Mouse (Mus musculus) heart, adult 9 months (tissue): ENCODE data around the gene Pcsk4.

ENCODE experiments used
- DNase-seq, 2 experiments: peaks; one replicate each; pipeline ENCODE4 v3.0.0; 2022; ENCODE audit warnings: low spot score in 2 of 2

The Pcsk4 gene

DNA sequence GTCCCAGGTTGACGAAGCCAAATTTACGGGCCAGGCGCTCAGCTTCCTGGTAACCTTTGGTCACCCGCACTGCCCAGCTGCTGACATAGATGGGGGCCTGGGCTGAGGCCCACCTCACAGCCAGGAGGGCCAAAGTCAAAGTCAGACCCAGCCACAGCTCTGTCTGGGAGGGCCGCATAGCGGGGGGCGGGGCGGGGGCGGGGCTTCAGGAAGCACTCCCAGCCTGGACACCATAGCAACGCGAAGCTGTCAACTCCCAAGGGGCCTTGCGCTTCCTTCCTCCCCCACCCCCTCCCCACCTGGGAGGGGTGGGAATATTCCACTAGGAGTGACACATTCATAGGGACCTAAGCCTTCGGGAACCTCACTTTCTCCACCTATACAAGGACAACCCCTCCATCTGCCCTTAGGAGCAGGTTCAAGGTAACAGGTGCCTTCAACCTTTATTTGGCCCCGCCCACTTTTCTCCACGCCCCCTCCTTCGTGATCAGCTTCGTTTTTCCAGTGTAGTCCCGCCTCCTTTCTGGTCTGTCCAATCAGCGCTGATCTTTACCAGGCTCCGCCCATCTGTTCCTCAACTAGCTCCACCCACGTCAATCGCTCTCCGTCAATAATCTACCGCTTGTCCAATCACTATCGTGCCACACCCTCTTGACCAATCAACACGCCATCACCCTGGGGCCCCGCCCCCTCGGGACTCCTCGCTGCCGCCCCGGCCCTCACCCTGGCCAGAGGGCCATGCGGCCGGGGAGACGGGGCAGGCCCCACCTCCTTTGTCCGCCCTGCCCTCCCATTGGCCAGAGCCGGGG is at the start of gene Pcsk4, which contains the start of gene Reep6:
TSS of gene Pcsk4 (minus strand) at position 226 of the 809 bp plus-strand sequence.
TSS of gene Reep6 (plus strand) at position 681 of the 809 bp plus-strand sequence.
- DNase-seq: peak; percentile 93 to 94

- no peak for DNase-seq
Observed at GRCm38 (mm10) chr10:80377716-80378115, 48.4 kb upstream of the Pcsk4 start.

GRCm38 (mm10) chr10:80376160-80376559 is 46.9 kb upstream of the Pcsk4 start:
- DNase-seq: peak; percentile 59 to 82

- DNase-seq: peak in 1 of 2 experiments; percentile 65
Observed at GRCm38 (mm10) chr10:80374063-80374462, 44.8 kb upstream of the Pcsk4 start.

DNA sequence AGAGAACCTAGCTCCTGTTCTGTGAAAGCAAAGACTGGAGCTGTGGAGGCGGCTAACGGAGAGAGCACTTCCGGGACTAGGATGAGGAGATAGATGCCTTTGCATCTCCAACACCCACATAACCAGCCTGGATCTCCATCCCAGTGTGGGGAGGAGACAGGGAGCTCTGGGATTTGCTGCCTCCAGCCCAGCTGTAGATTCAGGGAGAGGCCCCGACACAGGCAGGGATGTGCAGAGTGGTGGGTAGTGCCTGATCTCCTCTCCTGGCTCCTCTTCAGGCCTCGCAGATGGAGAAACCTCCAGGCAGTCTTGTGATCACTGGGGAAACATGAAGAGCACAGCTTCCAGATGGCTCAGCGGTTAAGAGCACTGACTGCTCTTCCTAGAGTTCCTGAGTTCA is 43.4 kb upstream of the Pcsk4 start:
- no peak for DNase-seq

DNA sequence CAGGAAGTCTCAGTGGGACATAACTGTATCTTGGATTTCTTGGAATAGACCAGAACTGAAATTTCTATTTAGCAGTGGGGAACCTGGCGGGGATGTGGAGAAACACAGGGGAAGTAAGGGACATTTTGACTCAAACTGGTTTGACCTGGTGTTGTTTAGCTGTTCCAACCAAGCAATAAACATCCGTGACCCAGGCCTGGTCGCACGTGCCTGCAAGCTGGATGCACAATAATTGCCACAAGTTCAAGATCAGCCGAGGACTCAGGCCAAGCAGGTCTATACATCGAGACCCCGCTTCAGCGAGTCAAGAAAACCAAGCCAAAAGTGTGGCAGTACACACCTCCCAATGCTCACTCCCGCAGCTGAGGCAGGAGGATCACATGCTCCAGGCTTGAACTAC is 42.7 kb upstream of the Pcsk4 start:
- DNase-seq: no peak

GRCm38 (mm10) chr10:80371411-80371966 is 42.2 kb upstream of the Pcsk4 start:
- no peak for DNase-seq

GRCm38 (mm10) chr10:80369995-80370747 is 40.9 kb upstream of the Pcsk4 start:
- no peak for DNase-seq

- no peak for DNase-seq
Observed at GRCm38 (mm10) chr10:80368392-80368791, 39.1 kb upstream of the Pcsk4 start.

DNA sequence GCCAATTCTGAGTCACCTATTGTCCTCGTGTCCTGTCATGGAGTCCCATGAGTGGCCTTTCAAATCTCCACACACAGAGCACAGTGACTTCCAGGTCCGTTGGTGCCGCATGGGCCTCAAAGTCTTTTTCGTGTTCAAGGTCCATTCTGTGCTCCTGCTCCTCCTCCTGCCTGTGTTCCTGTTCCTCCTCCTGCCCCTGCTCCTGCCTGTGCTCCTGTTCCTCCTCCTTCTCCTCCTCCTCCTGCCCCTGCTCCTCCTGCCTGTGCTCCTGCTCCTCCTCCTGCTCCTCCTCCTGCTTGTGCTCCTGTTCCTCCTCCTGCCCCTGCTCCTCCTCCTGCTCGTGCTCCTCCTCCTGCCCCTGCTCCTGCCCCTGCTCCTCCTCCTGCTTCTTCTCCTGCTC is 38.7 kb upstream of the Pcsk4 start:
- DNase-seq: no peak

- DNase-seq: no peak
Observed at GRCm38 (mm10) chr10:80365736-80366135, 36.4 kb upstream of the Pcsk4 start.

DNA sequence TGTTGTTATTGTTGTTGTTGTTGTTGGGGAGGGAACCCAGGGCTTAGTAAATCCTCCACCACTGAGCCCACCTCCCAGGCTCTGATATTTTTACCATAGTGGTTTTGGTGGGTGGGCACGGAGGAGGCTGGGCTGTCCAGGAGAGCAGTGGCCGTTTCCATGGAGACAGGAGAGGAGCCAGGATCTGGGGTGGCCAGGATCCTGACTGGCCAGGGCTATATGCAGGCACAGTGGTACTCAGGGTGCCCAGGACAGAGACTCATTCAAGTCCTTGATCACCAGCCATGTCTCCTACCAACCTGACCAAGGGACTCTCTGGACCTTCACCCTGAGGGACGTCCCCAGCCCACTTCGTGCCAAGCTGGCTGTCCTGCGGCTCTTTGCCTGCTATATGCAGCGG is 34.4 kb upstream of the Pcsk4 start:
- no peak for DNase-seq

- no peak for DNase-seq
Observed at GRCm38 (mm10) chr10:80357994-80358639, 28.8 kb upstream of the Pcsk4 start.

- no peak for DNase-seq
Observed at GRCm38 (mm10) chr10:80357336-80357735, 28.0 kb upstream of the Pcsk4 start.

DNA sequence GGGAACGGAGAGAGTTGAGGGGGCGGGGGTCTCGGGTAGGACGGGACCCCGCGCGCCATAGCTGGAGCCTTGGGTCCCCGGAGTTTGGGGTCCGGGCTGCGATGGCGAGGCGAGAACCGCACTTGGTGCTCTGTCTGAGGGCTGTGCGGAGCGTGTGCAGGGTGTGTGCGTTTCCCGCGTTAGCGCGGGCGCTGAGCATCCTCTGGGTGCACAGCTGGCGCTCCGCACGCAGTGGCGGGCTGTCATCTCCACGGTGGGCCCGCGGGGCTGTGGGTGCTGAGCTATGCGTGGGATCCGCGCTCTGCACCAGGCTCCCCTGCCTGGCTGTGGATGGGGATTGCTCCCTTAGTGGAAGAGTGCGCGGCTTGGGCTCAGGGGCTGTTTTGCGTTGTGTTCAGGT is 27.4 kb upstream of the Pcsk4 start:
- no peak for DNase-seq

GRCm38 (mm10) chr10:80356001-80356682 is 26.8 kb upstream of the Pcsk4 start, which contains the start of gene Plk5:
TSS of gene Plk5 (plus strand) at chr10:80356459.
- DNase-seq: no peak

DNA sequence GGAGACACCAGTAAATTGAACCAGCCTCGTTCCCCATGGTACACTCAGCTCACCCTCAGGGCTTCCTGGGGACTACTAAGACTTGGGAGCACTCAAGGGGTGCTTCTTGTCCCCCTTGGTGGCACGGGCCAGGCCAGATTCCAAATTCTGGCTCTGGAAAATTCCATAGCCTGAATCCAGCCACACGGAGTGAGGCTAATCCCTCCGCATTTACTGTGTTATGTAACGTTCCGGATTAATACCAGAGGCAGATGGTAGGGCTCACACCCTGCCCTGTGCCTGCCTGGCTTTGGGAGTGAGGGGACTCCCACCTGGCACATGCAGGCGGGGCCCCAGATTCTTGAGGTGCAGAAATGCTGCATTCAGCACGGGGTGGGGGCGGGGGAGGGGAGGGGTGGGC is 26.1 kb upstream of the Pcsk4 start:
- no peak for DNase-seq

GRCm38 (mm10) chr10:80352727-80353126 is 23.4 kb upstream of the Pcsk4 start:
- no peak for DNase-seq

GRCm38 (mm10) chr10:80351896-80352295 is 22.6 kb upstream of the Pcsk4 start:
- DNase-seq: no peak

- peak; percentile 73 to 83 for DNase-seq
Observed at GRCm38 (mm10) chr10:80350292-80350691, 21.0 kb upstream of the Pcsk4 start.

DNA sequence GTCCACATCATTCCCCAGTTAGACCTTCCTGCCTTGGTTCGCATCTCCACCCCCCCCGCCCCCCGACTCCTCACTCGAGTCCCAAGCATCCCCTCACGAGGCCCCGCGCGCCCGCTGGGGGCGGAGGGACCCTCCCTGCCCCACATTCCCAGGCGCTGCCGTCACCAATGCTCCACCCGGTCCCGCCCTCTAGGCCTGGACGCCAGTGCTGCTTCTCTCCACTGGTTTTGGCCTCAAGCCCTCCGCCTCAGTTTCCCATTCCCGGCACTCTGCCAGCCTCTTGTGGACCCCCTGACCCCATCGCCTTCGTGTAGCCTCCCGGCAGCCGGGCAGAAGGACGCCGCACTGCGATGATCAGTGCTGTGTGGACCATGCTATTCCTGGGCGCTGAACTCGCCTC is 19.7 kb upstream of the Pcsk4 start:
- no peak for DNase-seq
